Mouse (Mus musculus) adrenal gland, postnatal 25 days (tissue): ENCODE data around the gene Styx. TPM values are rescaled to one million over a fixed set of nuclear protein-coding genes. Genes with fewer than 3 reads are reported as not detected.
"Not testable (repeated sequence)": the region's sequence is repeated elsewhere in the genome, so short reads cannot be mapped to it uniquely, and the experiment has no call there.

Experiments
- DNase-seq: peaks from one replicate; pipeline ENCODE4 v3.0.0; 2021; ENCODE audit warnings: mixed read lengths
- total RNA-seq: library from RNA; stranded (reverse); gene quantifications from 2 replicates; pipeline ENCODE4 v1.2.3, GENCODE M21; 2021

Gene Styx
- total RNA-seq, 1 experiment from 2014 or later: 31.1 TPM

DNA sequence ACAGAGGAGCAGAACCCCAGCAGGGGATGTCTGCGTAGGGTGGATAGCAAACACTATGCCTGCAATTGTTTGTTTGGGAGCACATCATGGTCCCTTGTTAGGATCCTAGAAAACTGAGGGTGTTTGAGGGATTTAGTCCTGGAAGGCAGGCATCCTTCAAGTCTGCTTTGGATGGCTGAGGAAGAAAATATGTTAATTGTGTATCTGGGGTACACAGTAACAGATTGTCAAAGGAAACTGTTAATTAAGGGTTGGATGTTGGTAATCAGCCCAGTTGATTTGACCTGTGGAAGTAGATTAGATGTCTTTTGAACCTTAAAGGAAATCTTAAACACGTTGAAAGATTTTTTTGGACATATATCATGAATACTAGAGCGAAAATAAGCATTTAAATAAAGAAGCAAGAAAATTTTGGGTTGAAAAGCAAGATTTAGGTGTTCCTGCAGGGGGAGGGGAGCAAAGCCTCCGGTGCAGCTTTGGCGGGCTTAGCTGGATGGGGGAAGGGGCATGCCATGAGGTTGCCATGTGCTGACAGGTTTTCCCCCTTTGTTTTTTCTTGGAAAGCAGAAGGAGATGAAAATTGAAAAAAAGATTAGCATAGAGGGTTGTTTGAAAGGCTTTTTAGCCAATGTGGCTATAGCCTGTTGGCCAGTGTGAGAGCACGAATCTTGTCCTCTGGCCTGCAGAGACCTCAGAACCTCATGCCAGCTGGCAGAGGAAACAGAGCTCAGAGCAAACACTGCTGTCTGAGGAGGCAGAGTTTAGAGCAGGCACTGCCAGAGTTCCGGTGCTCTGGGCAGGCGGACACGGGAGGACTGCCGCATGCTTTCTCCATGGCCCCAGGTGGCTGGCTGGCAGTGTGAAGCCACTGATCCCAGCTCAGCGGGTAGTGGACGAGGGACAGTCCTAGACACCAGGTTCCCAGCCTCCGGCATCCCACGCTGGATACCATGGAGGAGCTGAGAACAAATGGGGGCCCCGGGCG, 13.6 kb downstream of the Styx start:
- peak; percentile 20 for DNase-seq

DNA sequence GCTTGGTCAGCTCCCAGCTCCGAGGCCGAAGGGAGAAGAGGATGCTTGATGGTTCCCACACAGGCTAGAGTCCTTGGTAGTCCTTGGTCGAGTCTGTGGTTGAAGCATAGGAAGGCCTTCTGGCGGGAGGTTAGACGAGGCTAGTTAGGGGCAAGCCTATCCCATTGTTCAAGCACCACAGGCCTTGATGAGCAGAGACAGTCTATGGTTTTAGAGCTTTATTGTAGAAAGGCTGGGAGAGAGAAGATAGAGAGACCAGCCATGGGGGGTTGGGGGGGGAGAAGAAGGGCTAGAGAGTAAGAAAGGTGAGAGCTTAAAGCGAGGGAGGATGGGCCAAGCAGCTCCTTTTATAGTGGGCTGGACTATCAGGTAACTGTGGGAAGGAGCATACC, 14.3 kb downstream of the Styx start:
- DNase-seq: no peak

DNA sequence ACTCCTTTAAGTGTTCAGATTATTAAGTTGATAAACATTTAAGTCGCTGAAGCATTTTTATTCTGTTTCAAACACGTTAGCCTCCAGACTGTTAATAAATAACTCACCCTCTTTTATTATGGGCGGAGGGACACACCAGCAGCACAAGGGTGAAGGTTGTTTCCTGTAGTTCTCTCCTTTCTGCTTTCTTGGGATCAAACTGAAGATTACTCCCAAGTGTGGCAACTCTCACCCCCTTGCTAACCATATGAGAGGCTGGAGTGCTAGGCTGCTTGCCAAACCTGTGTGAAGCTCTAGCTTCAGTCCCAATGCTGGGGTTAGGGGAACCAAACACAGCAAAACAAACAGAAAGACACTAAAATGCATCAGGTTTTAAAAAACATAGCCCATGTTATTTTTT, 27.9 kb downstream of the Styx start:
- DNase-seq: no peak

DNA sequence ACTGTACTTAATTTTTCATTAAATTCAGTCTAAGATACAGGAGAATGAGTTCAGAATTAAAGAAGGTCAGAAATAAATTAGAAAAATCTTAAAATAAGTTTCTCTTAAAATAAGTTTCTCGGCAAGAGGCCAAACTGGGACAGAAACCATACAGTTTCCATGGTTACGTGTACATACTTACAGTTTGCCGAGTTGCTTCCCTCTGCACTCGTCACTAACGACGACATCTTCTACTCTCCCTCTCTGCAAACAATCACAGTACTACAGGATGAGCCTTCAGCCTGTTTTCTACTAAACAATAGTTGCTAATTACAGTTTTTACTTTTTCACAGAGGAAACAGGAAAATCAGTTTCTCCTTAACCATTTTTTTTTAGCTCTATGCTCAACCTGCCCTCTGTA, 29.9 kb downstream of the Styx start:
- no peak for DNase-seq

DNA sequence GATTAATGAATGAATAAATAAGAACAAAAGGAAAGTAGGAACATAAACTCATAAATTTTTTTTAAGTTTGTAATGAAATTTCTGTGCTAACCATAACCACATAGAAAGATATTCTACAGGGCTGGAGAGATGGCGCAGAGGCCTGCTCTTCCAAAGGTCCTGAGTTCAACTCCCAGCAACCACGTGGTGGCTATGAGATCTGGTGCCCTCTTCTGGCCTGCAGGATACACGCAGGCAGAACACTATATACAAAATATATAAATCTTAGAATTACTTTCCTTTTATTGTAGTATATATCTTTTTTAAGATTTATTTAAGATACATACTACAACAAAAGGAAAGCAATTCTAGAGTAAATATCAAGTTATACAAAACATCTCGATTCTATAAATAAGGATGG, 32.0 kb downstream of the Styx start:
- no peak for DNase-seq

DNA sequence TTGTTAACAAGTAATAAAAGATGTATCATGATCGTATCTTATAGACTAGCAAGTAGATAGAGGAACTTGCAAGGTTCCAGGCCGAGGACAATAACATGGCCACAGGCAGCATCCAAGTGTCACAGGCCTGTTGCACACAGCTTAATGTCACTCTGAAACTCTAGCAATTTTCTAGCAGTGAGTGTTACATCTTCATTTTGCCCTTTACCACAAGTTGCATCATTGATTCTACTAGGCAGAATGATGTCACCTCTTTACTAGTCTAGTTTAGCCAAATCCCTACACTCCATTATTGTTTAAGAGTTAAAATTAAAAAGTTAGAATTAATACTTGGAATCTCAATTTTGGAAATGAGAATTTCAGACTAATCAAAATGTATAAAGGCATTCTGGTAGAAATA, 34.7 kb downstream of the Styx start:
- no peak for DNase-seq

DNA sequence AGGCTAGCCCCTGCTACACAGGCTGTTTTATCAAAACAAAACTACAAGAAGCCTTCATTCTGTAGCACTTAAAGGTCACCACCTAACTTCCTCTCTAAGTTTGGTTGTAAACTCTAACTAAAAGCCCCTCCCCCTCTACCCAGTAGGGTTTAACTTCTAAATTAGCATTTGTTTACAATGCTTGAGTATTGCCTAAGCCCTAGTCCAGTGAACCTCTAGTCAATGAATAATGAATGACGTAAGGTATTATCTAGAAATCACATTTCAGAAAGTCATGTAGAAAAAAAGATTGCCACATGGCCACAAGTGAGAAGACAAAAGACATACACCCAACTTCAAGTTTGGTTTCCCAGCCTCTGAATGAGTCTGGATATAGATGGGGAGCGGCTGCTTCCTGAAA, 36.6 kb downstream of the Styx start:
- no peak for DNase-seq

DNA sequence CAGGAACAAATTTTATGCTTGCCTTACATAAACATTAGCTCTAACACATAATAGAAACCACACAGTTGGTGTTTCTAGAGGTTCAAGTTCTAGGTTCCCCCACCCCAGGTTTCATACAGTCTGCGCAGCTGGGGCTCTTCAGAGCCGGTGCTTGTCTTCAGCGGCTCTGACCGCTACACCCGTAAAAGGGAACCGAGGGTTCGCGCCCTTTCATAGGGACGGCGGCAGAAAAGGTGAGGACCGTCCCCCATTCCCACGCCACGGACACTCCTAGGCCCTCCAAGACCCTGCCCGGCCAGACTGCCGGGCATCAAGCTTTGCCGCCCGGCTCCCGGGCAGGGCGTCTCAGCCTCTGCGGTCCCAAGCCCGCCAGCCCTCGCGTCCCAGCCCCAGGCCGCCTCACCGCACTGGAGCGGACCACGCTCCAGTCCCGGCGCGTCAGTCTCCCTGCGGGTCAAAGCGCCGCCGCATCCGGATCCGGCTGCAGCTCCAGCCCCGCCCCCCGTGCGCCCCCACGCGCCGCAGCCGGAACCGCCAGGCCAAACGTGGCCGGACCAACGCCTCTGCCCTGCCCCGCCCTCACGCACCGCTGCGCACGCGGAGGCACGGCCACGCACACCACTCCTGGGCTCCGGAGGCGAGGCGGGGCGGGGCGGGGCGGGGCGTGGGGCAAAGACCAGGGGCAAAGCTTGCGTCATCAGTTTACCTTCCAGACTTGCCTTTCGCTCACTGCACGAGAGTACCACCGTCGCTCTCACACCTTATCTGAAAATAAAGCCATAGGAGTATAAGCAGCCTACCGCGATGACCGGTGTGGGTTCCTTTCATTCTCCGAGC, 37.7 kb downstream of the Styx start:
- peak; percentile 97 for DNase-seq

DNA sequence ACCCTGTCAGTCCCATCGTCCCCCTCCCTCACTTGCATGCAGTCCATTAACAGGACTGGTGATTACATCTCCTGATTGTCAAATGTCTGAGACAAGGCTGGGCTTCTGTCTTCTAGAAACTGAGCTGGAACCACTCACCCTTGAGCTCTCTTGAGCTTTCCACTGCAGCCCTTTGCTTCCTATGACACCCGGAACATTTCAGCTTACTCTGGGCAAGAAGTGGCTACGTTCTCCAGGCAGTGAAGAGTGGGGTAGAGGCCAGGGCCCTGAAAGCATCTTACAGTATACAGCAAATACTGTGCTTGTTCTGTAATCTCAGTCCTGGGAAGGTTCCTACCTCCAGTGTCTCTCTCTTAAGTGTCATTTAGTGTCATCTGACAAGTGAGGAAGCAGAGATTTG, 38.3 kb downstream of the Styx start:
- DNase-seq: no peak

DNA sequence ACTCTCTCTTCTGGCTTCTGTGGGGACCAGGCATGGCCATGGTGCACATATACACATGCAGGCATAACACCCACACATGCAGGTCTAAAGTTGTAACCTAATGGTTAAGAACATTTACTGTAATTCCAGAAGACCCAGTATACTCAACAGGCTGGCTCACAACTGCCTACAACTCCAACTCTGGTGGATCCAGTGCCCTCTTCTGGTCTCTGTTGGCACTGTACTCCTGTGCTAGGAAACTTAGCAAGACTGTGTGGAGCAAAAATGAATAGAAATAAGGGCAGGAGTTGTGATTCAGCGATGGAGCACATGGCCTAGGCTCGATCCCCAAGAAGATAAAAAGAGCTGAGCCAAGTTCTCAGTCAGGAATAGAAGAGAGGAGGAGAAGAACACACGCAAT, 48.9 kb downstream of the Styx start:
- no peak for DNase-seq

DNA sequence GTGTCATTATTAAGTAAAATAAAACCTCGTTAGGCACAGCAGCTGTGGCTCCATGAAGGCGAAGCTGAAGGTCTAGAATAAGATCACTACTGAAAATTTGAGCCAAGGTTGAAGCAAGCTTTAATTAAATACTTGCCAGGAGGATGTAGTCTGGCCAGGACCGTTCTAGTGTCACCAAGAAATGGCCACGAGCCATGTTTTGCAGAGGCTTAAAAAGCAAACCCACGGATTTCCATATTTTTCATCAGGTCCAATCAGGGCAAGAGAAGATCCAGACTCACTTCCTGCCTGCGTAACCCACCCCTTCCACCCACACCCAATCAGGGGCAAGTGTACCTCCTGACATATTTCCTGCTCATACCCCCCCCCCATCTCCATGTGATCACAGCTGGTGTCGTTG, 52.8 kb downstream of the Styx start:
- no peak for DNase-seq

DNA sequence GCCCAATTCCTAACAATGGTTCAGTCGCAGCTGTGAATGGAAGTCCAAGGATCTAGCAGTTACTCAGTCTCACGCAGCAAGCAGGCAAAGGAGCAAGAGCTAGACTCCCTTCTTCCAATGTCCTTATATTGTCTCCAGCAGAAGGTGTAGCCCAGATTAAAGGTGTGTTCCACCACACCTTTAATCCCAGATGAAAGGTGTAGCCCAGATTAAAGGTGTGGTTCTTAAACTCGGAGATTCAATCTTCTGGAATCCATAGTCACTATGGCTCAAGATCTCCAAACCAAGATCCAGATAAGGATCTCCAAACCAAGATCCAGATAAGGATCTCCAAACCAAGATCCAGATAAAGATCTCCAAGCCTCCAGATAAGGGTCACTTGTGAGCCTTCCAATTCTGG, 53.9 kb downstream of the Styx start, which contains the start of gene Gnpnat1:
TSS of gene Gnpnat1 (minus strand) at position 101 of the 400 bp plus-strand sequence.
- DNase-seq: not testable (repeated sequence)

DNA sequence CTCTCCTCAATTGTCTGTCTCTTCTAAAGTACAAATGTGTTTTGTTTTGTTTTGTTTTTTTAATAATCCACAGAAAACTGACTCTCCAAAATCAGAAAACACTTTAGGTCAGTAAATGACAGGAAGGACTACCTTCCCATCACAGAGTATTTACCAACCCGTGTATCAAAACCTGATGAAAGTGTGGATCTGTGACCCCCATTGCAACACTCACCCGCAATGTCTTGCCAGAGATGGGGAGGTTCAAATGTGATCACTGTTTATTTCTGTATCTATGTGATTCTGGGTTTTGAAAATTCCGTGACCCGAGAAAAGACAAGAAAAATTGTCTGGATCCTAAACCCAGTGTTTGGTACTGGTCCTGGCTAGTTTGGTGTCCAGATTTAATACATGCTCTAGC, 65.4 kb downstream of the Styx start:
- DNase-seq: no peak

DNA sequence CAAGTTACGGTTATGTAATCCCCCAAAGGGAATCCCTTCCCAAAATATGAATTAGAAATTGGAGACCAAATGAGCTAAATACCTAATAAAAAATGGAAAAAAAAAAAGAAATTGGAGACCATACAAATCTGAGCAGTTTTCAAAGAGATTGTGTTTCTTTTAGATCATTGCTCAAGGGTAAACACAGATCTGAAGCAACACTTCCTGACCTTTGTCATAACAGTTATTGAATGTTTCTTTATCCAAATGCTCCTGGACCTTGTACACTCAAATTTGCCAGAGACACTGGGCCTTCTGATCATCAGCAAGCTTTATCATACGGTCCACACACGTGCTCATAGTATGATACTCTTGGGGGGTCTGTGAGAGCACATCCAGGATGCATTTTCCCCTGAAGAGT, 67.7 kb downstream of the Styx start:
- DNase-seq: no peak

DNA sequence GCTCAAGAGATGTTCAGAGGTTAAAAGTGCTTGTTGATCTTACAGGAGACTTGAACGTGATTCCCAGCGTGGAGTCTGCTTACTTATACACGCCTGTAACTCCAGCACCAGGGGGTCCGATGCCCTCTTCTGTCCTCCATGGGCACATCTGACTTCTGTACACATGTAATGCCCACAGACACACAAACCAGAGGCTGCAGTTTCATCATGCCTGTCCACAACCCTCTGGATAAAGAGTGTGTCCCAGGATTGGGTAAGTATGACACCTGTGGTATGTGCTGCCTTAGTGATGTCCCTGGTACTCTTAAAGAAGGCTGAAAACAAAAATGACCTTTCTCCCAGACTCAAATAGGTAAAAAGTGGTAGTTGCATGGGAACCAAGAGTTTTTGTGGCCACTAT, 68.4 kb downstream of the Styx start:
- DNase-seq: no peak

DNA sequence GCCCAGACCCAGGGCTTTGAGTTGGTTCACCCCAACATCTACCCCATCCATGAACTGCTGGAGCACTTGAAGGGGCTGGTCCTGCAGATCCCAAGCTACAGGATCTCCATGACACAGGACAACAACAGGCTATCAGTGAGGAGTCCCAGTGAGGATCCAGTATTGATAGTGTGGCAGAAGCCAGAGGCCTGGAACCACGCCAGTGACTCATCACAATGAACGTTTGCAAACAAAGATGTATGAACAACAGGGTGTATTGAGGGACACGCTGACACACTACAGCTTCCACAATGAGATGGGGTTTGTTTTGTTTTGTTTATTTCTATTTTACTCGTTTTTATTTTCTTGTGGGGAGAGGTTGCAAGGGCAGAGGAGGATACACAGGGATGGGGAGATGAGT, 71.5 kb downstream of the Styx start:
- DNase-seq: peak; percentile 40

DNA sequence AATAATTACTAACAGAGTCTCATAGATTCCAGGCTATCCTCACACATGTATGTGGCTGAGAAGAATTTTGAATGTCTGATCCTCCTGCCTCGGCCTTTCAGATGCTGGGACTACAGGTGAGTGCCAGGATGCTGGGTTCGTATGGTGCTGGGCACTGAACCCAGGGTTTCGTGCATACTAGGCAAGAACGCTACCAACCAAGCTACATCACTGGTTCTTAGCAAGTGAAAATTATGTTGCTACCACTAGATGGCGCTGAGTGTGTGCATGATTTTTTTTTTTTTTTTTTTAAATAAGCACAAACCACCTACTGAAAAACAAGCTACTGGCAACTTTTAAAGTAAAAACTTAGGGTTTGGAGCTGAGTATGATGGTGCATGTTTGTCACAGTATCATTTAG, 72.3 kb downstream of the Styx start:
- DNase-seq: no peak

DNA sequence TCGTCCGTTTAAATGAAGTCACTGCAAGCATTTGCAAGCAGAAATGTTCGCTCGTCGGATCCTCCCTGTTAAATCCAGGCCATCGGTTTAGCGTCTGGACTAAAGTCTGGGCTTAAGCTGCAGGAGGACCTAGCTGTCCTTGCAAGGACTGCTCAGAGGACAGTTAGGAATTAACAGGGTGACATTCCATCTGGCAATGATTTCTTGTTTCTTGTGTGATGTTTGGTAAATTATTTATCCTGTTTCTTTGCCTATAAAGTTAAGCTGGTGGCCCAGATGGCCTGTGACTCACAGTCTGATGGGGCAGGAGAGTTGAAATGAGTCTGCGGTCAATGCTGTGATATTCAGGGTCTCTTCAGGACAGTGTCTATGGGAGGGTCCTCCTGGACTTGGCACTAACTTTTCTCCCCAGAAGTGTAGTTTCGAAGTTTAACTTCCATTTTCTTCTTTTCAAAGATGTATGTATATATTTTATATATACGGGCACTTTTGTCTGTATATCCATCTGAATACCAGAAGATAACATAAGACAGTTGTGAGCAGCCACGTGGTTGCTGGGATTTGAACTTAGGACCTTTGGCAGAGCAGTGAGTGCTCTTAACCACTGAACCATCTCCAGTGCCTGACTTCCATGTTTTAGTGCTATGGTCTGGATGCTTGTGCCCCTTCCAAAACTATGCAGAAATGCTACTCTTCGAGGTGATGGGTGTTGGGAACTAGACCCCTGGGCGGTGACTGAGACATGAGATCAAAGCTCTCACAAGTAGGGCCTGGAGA, 79.4 kb downstream of the Styx start:
- DNase-seq: no peak

DNA sequence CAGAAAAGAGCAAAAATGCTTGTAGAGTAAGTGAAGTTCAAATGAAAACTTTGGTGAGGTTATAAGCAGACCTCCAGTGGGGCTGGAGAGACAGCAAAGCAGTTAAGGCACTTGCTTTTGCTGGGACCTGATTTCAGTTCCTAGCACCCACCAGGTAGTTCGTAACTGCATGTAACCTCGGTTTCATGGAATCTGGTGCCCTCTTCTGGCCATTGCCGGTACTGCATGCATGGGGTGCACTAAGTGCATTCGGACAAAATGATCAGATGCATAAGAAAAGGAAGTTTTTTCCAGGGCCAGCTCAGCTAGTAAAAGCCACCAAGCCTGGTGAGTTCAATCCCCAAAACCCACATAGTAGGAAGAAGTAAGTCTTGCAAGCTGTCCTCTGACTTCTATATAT, 81.1 kb downstream of the Styx start:
- DNase-seq: no peak

DNA sequence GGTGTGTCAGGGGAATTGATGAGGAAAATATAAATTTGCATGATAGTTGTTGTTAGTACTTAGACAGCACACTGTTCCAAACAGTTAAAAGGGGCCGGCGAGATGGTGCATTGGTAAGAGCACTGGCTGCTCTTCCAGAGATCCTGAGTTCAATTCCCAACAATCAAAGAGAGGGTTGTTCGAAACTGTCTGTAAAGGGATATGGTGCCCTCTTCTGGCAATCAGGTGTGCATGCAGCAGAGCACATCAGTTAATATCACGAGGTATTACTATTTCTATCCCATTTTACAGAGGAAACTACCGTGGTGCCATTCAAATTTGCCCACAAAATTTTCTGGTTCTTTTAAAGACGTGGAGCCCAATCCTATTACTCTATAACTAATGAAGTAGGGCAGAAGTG, 83.3 kb downstream of the Styx start:
- no peak for DNase-seq

DNA sequence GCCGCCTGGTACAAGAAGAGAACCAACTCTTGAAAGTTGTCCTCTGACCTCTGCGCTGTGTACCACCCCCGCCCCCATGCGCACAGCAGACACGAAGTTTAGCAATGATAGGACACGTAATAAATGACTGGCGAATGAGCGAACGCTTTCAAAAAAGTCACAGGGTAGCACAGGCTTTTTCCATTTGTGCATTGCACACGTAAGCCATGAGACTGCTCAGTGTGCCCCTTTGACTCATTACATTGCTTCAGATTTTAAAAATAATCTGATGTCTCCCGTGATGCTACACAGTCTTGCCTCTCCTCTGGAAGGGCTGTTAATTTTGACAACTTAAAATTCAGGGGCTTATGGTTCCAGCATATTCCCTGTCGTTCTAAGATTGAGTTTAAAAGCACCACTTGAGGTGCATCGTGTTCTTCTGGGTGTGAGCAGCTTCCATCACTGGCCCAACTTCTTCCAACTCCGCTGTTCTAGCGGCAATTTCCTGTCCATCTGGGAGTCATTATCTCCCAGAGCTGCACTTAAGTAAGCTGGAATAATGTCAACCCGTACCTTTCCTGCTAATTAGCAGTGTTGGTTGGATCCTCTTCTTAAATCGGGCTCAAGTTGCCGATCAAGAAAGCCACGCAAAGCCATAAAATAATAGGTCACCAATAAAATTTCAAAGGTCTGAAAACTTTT, 87.5 kb downstream of the Styx start:
- DNase-seq: no peak

DNA sequence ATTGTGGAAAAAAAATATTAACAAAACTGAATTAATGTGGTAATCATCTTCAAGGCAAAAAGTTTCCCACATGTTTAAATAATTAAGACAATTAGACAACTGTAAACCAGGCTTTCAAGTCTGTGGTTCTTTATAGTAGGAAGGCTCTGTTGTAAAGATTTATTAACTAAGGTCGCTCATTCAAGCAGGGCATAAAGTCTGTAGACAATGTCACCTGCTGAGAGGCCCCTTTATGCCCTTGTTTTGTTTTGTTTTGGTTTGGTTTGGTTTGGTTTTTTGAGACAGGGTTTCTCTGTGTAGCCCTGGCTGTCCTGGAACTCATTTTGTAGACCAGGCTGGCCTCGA, 88.0 kb downstream of the Styx start:
- DNase-seq: no peak
